8 mouse cellular contexts compared by ENCODE assay signal in the genomic region with DNA sequence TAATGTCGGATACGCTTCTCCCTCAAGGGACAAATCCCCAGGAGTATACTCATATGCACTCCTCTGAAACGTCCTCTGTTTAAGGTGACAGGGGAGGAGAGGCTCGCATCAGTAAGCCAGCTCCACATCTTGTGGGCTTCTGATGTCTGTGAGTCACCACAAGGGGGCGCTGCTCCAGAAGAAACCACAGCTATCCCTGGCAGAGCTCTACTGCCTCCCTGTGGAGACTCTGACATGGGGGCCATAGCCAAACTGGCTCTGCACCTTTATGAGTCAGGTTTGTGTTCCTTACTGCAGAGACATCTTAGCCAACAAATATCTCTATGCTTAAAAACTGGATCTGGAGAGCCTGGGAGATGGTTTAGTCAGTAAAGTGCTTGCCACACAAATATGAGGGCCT. TPM values are rescaled to one million over a fixed set of nuclear protein-coding genes. Genes with fewer than 3 reads are reported as not detected.
DNase-seq lines count a peak whose midpoint lies in the region; ATAC-seq and TF ChIP-seq lines count a peak whose summit lies in the region.

No protein-coding gene starts in this region.

- no peak overlapping the region for H3K9ac ChIP-seq in forebrain, embryonic 11.5 days (ENCODE audit: low read length)
- H3K9ac ChIP-seq in forebrain, embryonic 16.5 days (replicated peaks; ENCODE audit: low read depth, low read length): no peak overlapping the region
- no peak overlapping the region for H3K9ac ChIP-seq in midbrain, postnatal 0 days (replicated peaks; ENCODE audit: low read length, poor library complexity, severe bottlenecking)

- no peak overlapping the region for H3K4me3 ChIP-seq in forebrain, embryonic 11.5 days (ENCODE audit: low read depth, low read length)
- no peak overlapping the region for H3K4me3 ChIP-seq in forebrain, embryonic 16.5 days (replicated peaks; ENCODE audit: low read length)
- no peak overlapping the region for H3K4me3 ChIP-seq in bone marrow, adult 2 months (replicated peaks; ENCODE audit: control insufficient read depth, low read depth, low read length)
- H3K4me3 ChIP-seq in embryonic fibroblast, embryonic 13.5 days (ENCODE audit: insufficient read depth, low read length): no peak overlapping the region
- H3K4me3 ChIP-seq in midbrain, postnatal 0 days (ENCODE audit: low read depth, low read length): no peak overlapping the region

- H3K4me2 ChIP-seq in forebrain, embryonic 11.5 days (ENCODE audit: low read depth, low read length, severe bottlenecking): no peak overlapping the region
- no peak overlapping the region for H3K4me2 ChIP-seq in forebrain, embryonic 16.5 days (ENCODE audit: low read length)
- H3K4me2 ChIP-seq in midbrain, postnatal 0 days (ENCODE audit: low read depth, low read length, poor library complexity, severe bottlenecking): no peak overlapping the region

- no peaks in the 10 kb centered on the region for H3K9me3 ChIP-seq in forebrain, embryonic 11.5 days (ENCODE audit: control insufficient read depth, low read length)
- no peaks in the 10 kb centered on the region for H3K9me3 ChIP-seq in forebrain, embryonic 16.5 days (ENCODE audit: control insufficient read depth, low read length)
- no peaks in the 10 kb centered on the region for H3K9me3 ChIP-seq in midbrain, postnatal 0 days (ENCODE audit: low read length)

- peak; percentile 93 for DNase-seq in forebrain, embryonic 11.5 days (ENCODE audit: low spot score)
- DNase-seq in heart, postnatal 4 days: peak; percentile 95
- peak; percentile 90 to 95 for DNase-seq in left cerebral cortex, adult 18-20 months (ENCODE audit: low spot score in 2 of 2)
- peak; percentile 93 for DNase-seq in midbrain, postnatal 0 days (ENCODE audit: low spot score)
- peak; percentile 90 to 96 for DNase-seq in spleen, postnatal 4 days (ENCODE audit: low spot score in 2 of 2)

- H3K27ac ChIP-seq in forebrain, embryonic 11.5 days (ENCODE audit: low read depth, low read length): no peak overlapping the region
- H3K27ac ChIP-seq in forebrain, embryonic 16.5 days (ENCODE audit: low read length): no peak overlapping the region
- no peak overlapping the region for H3K27ac ChIP-seq in bone marrow, adult 2 months (ENCODE audit: control insufficient read depth, insufficient read depth, low read depth, low read length, poor library complexity)
- H3K27ac ChIP-seq in embryonic fibroblast, embryonic 13.5 days (ENCODE audit: insufficient read depth, low read length): no peak overlapping the region
- no peak overlapping the region for H3K27ac ChIP-seq in midbrain, postnatal 0 days (ENCODE audit: low read depth, low read length)

- peaks cover 4% of the 10 kb centered on the region; the same call in 1 of the 2 replicates for H3K4me1 ChIP-seq in forebrain, embryonic 11.5 days (replicated peaks; ENCODE audit: control insufficient read depth, insufficient read depth, low read length)
- peaks cover 15% of the 10 kb centered on the region for H3K4me1 ChIP-seq in forebrain, embryonic 16.5 days (replicated peaks; ENCODE audit: control insufficient read depth, insufficient read depth, low read length)
- no peaks in the 10 kb centered on the region; the same call in 1 of the 2 replicates for H3K4me1 ChIP-seq in bone marrow, adult 2 months (ENCODE audit: control insufficient read depth, insufficient read depth, low read length)
- peaks cover 2% of the 10 kb centered on the region; the same call in 1 of the 2 replicates for H3K4me1 ChIP-seq in embryonic fibroblast, embryonic 13.5 days (ENCODE audit: control insufficient read depth, insufficient read depth, low read length)
- H3K4me1 ChIP-seq in midbrain, postnatal 0 days (ENCODE audit: insufficient read depth, low read length): peaks cover 3% of the 10 kb centered on the region; the same call in 1 of the 2 replicates

- TF ChIP-seq POLR2A in bone marrow, adult 2 months (IDR thresholded peaks at IDR 0.05; ENCODE audit: borderline replicate concordance, control insufficient read depth, low read depth, low read length): no peak
- no peak for TF ChIP-seq POLR2A in embryonic fibroblast, embryonic 13.5 days (IDR thresholded peaks at IDR 0.05; ENCODE audit: low read depth, low read length)

- no peaks in the 10 kb centered on the region; the same call in 1 of the 2 replicates for H3K36me3 ChIP-seq in forebrain, embryonic 11.5 days (ENCODE audit: control insufficient read depth, insufficient read depth, low read length)
- H3K36me3 ChIP-seq in forebrain, embryonic 16.5 days (ENCODE audit: control insufficient read depth, insufficient read depth): peaks cover 11% of the 10 kb centered on the region
- H3K36me3 ChIP-seq in midbrain, postnatal 0 days (ENCODE audit: insufficient read depth, low read length): peaks cover 38% of the 10 kb centered on the region

- TF ChIP-seq CTCF in bone marrow, adult 2 months (IDR thresholded peaks at IDR 0.05; ENCODE audit: control insufficient read depth, insufficient read depth, low read length): peak; percentile 100
- TF ChIP-seq CTCF in embryonic fibroblast, embryonic 13.5 days (IDR thresholded peaks at IDR 0.05; ENCODE audit: borderline replicate concordance, insufficient read depth, low read length): peak; percentile 96
- peak; percentile 100 for TF ChIP-seq CTCF in midbrain, postnatal 0 days (IDR thresholded peaks at IDR 0.05)

- ATAC-seq in forebrain, embryonic 11.5 days (replicated peaks; ENCODE audit: low FRiP score): no peak
- no peak for ATAC-seq in forebrain, embryonic 16.5 days
- ATAC-seq in midbrain, postnatal 0 days (ENCODE audit: low FRiP score): 0 out of 2 replicates have a peak, but pooled peaks have one; percentile 27

- H3K27me3 ChIP-seq in forebrain, embryonic 11.5 days (ENCODE audit: control insufficient read depth, insufficient read depth, low read length): no peaks in the 10 kb centered on the region
- no peaks in the 10 kb centered on the region for H3K27me3 ChIP-seq in forebrain, embryonic 16.5 days (replicated peaks; ENCODE audit: control insufficient read depth, insufficient read depth, low read length)
- no peaks in the 10 kb centered on the region for H3K27me3 ChIP-seq in midbrain, postnatal 0 days (ENCODE audit: insufficient read depth, low read length)

- 17% methylated on average over 5 of the region's 5 CpGs for WGBS in forebrain, embryonic 11.5 days
- WGBS in forebrain, embryonic 16.5 days: 16% methylated on average over 5 of the region's 5 CpGs
- WGBS in bone marrow, adult 2 months: 20% methylated on average over 5 of the region's 5 CpGs
- 19% methylated on average over 5 of the region's 5 CpGs for WGBS in midbrain, postnatal 0 days

RNA-seq across cellular contexts. Expression of a gene that starts 14.5 kb away (rescaled TPM):
- 21.9 and 22.3 TPM in 2 replicates for polyA plus RNA-seq in forebrain, embryonic 11.5 days (2014; fragmentation: Nextera tagmentation; extraction: Ambion mirVana)
- polyA plus RNA-seq in forebrain, embryonic 16.5 days (2015; fragmentation: Nextera tagmentation; extraction: Ambion mirVana): 21.5 and 23.7 TPM in 2 replicates
- polyA plus RNA-seq in bone marrow, adult 2 months (2011; ENCODE audit: insufficient read depth, insufficient read length, low replicate concordance, missing spikeins): 14.9 and 24.4 TPM in 2 replicates
- polyA plus RNA-seq in embryonic fibroblast, embryonic 13.5 days (2011; ENCODE audit: insufficient read length, low read depth, missing spikeins): 20.2 and 26.4 TPM in 2 replicates
- 10 to 100 TPM; 10.5 to 12.5 TPM for total RNA-seq in heart, postnatal 4 days (2021)
- total RNA-seq in left cerebral cortex, adult 18-20 months (2021): 1 to 10 TPM; 7.6 to 9.0 TPM
- 24.6 and 25.9 TPM in 2 replicates for total RNA-seq in midbrain, postnatal 0 days (2014; rRNA removed)
- polyA plus RNA-seq in midbrain, postnatal 0 days (2015; fragmentation: Nextera tagmentation; extraction: Ambion mirVana): 25.1 and 29.6 TPM in 2 replicates

RNA-seq across cellular contexts. Expression of a gene that starts 23.5 kb away (rescaled TPM):
- 79.2 and 95.7 TPM in 2 replicates for polyA plus RNA-seq in forebrain, embryonic 11.5 days (2014; fragmentation: Nextera tagmentation; extraction: Ambion mirVana)
- polyA plus RNA-seq in forebrain, embryonic 16.5 days (2015; fragmentation: Nextera tagmentation; extraction: Ambion mirVana): 82.2 and 85.0 TPM in 2 replicates
- 105 and 154 TPM in 2 replicates for polyA plus RNA-seq in bone marrow, adult 2 months (2011; ENCODE audit: insufficient read depth, insufficient read length, low replicate concordance, missing spikeins)
- polyA plus RNA-seq in embryonic fibroblast, embryonic 13.5 days (2011; ENCODE audit: insufficient read length, low read depth, missing spikeins): 77.9 and 82.0 TPM in 2 replicates
- total RNA-seq in heart, postnatal 4 days (2021): 10 to 100 TPM; 38.2 to 46.0 TPM
- total RNA-seq in left cerebral cortex, adult 18-20 months (2021): 100 to 1,000 TPM; 128 to 133 TPM
- 88.1 and 92.4 TPM in 2 replicates for total RNA-seq in midbrain, postnatal 0 days (2014; rRNA removed)
- polyA plus RNA-seq in midbrain, postnatal 0 days (2015; fragmentation: Nextera tagmentation; extraction: Ambion mirVana): 58.2 and 59.4 TPM in 2 replicates

RNA-seq across cellular contexts. Expression of a gene that starts 31.4 kb away (rescaled TPM):
- 33.2 and 33.7 TPM in 2 replicates for polyA plus RNA-seq in forebrain, embryonic 11.5 days (2014; fragmentation: Nextera tagmentation; extraction: Ambion mirVana)
- 41.9 and 43.0 TPM in 2 replicates for polyA plus RNA-seq in forebrain, embryonic 16.5 days (2015; fragmentation: Nextera tagmentation; extraction: Ambion mirVana)
- polyA plus RNA-seq in bone marrow, adult 2 months (2011; ENCODE audit: insufficient read depth, insufficient read length, low replicate concordance, missing spikeins): 23.3 and 51.8 TPM in 2 replicates
- 2.1 and 2.6 TPM in 2 replicates for polyA plus RNA-seq in embryonic fibroblast, embryonic 13.5 days (2011; ENCODE audit: insufficient read length, low read depth, missing spikeins)
- 10 to 100 TPM; 38.2 to 41.4 TPM for total RNA-seq in heart, postnatal 4 days (2021)
- 10 to 100 TPM; 27.9 to 35.5 TPM for total RNA-seq in left cerebral cortex, adult 18-20 months (2021)
- total RNA-seq in midbrain, postnatal 0 days (2014; rRNA removed): 43.7 and 46.2 TPM in 2 replicates
- polyA plus RNA-seq in midbrain, postnatal 0 days (2015; fragmentation: Nextera tagmentation; extraction: Ambion mirVana): 54.4 and 54.6 TPM in 2 replicates

RNA-seq across cellular contexts. Expression of a gene that starts 43.0 kb away (rescaled TPM):
- 25.5 and 25.9 TPM in 2 replicates for polyA plus RNA-seq in forebrain, embryonic 11.5 days (2014; fragmentation: Nextera tagmentation; extraction: Ambion mirVana)
- 27.3 and 31.9 TPM in 2 replicates for polyA plus RNA-seq in forebrain, embryonic 16.5 days (2015; fragmentation: Nextera tagmentation; extraction: Ambion mirVana)
- polyA plus RNA-seq in bone marrow, adult 2 months (2011; ENCODE audit: insufficient read depth, insufficient read length, low replicate concordance, missing spikeins): 8.4 and 11.3 TPM in 2 replicates
- polyA plus RNA-seq in embryonic fibroblast, embryonic 13.5 days (2011; ENCODE audit: insufficient read length, low read depth, missing spikeins): 15.1 and 17.1 TPM in 2 replicates
- 100 to 1,000 TPM; 149 to 162 TPM for total RNA-seq in heart, postnatal 4 days (2021)
- total RNA-seq in left cerebral cortex, adult 18-20 months (2021): 10 to 100 TPM; 18.4 to 19.9 TPM
- total RNA-seq in midbrain, postnatal 0 days (2014; rRNA removed): 16.7 and 20.0 TPM in 2 replicates
- 20.3 and 21.3 TPM in 2 replicates for polyA plus RNA-seq in midbrain, postnatal 0 days (2015; fragmentation: Nextera tagmentation; extraction: Ambion mirVana)

RNA-seq across cellular contexts. Expression of a gene that starts 51.4 kb away (rescaled TPM):
- polyA plus RNA-seq in forebrain, embryonic 11.5 days (2014; fragmentation: Nextera tagmentation; extraction: Ambion mirVana): 2.1 and 2.3 TPM in 2 replicates
- 2.8 and 3.5 TPM in 2 replicates for polyA plus RNA-seq in forebrain, embryonic 16.5 days (2015; fragmentation: Nextera tagmentation; extraction: Ambion mirVana)
- polyA plus RNA-seq in bone marrow, adult 2 months (2011; ENCODE audit: insufficient read depth, insufficient read length, low replicate concordance, missing spikeins): not detected in 2 replicates
- polyA plus RNA-seq in embryonic fibroblast, embryonic 13.5 days (2011; ENCODE audit: insufficient read length, low read depth, missing spikeins): not detected in 2 replicates
- total RNA-seq in heart, postnatal 4 days (2021): not detected
- total RNA-seq in left cerebral cortex, adult 18-20 months (2021): 1 to 10 TPM; 2.2 to 2.8 TPM
- total RNA-seq in midbrain, postnatal 0 days (2014; rRNA removed): 2.5 and 3.8 TPM in 2 replicates
- polyA plus RNA-seq in midbrain, postnatal 0 days (2015; fragmentation: Nextera tagmentation; extraction: Ambion mirVana): 3.7 and 4.0 TPM in 2 replicates
